Mouse (Mus musculus) lung, postnatal 0 days (tissue): ENCODE results near the gene Pcnx2. TPM values are rescaled to one million over a fixed set of nuclear protein-coding genes. Genes with fewer than 3 reads are reported as not detected.

ENCODE experiments used
- ATAC-seq: fragments of 200-750 bp; cut with Nextera tagmentation; 2 replicates; pipeline ENCODE4 v1.8.0; 2017; ENCODE audit warnings: moderate library complexity
- DNase-seq: peaks from one replicate; pipeline ENCODE4 v3.0.0-alpha.2; 2016; ENCODE audit warnings: low spot score
- H3K27ac ChIP-seq: fragments of 300-500 bp; sonication (generic); 2 replicates; pipeline ENCODE4 v1.5.1; 2014; ENCODE audit warnings: antibody characterized with exemption, mild to moderate bottlenecking, low read length, mixed read lengths
- H3K27me3 ChIP-seq: fragments of 300-500 bp; sonication (generic); replicated peaks from 2 replicates; pipeline ENCODE4 v1.6.1; 2014; ENCODE audit warnings: low read length, mixed read lengths; ENCODE audit not compliant: insufficient read depth
- H3K36me3 ChIP-seq: fragments of 300-500 bp; sonication (generic); 2 replicates; pipeline ENCODE4 v1.6.1; 2014; ENCODE audit warnings: low read length, mixed read lengths; ENCODE audit not compliant: insufficient read depth
- H3K4me1 ChIP-seq: fragments of 300-500 bp; sonication (generic); 2 replicates; pipeline ENCODE4 v1.6.1; 2014; ENCODE audit warnings: antibody characterized with exemption, low read depth, low read length, mixed read lengths; ENCODE audit not compliant: insufficient read depth
- H3K4me2 ChIP-seq: fragments of 300-500 bp; sonication (generic); replicated peaks from 2 replicates; pipeline ENCODE4 v1.6.1; 2014; ENCODE audit warnings: low read depth, mild to moderate bottlenecking, low read length, moderate library complexity, mixed read lengths
- H3K4me3 ChIP-seq: fragments of 300-500 bp; sonication (generic); 2 replicates; pipeline ENCODE4 v1.5.1; 2014; ENCODE audit warnings: low read depth, low read length
- H3K9ac ChIP-seq: fragments of 300-500 bp; sonication (generic); replicated peaks from 2 replicates; pipeline ENCODE4 v1.6.1; 2014; ENCODE audit warnings: low read depth, mild to moderate bottlenecking
- H3K9me3 ChIP-seq: fragments of 300-500 bp; sonication (generic); 2 replicates; pipeline ENCODE4 v1.6.1; 2016; ENCODE audit warnings: low read length, mixed read lengths
- CTCF ChIP-seq: IDR thresholded peaks from 2 replicates; pipeline ENCODE4 v1.5.1; 2016; ENCODE audit warnings: antibody characterized with exemption, mild to moderate bottlenecking
- EP300 ChIP-seq: IDR thresholded peaks from 2 replicates; pipeline ENCODE4 v1.6.1; 2016; ENCODE audit warnings: antibody characterized with exemption, mild to moderate bottlenecking, control low read depth
- WGBS: fragments of 180-500 bp; shearing (Covaris S2); extraction: QIAGEN DNeasy Blood & Tissue Kit; methylation state at CpG from one replicate; pipeline ENCODE4 v1.1.7; 2014; 5-methylcytosine and 5-hydroxymethylcytosine counted together
- polyA plus RNA-seq: library from polyadenylated mRNA; unstranded; fragments of >200 nt; fragmentation: Nextera tagmentation; extraction: Ambion mirVana; gene quantifications from 2 replicates; pipeline ENCODE4 v1.2.1, GENCODE M21; 2015

The Pcnx2 gene
- polyA plus RNA-seq, 1 experiment from 2014 or later: 0.18 TPM

GRCm38 (mm10) chr8:125792816-125793455 lies 105.2 kb downstream of the Pcnx2 start:
- Histone ChIP-seq H3K9ac (no peak overlapping the region), H3K4me2 (no peak overlapping the region), H3K4me1 (no peaks in the 10 kb centered on the region), H3K36me3 (no peaks in the 10 kb centered on the region), H3K27ac (no peak overlapping the region), H3K27me3 (no peaks in the 10 kb centered on the region), H3K9me3 (no peaks in the 10 kb centered on the region), H3K4me3 (no peak overlapping the region)
- TF ChIP-seq CTCF: no peak
- TF ChIP-seq EP300: no peak
- ATAC-seq (no peak), DNase-seq (no peak)
- WGBS: 44% methylated on average over 9 of the region's 9 CpGs

- Histone ChIP-seq H3K27me3 (no peaks in the 10 kb centered on the region), H3K9me3 (no peaks in the 10 kb centered on the region), H3K27ac (no peak overlapping the region), H3K4me2 (no peak overlapping the region), H3K9ac (no peak overlapping the region), H3K4me1 (no peaks in the 10 kb centered on the region), H3K36me3 (no peaks in the 10 kb centered on the region), H3K4me3 (no peak overlapping the region)
- TF ChIP-seq CTCF (no peak), EP300 (no peak)
- 46% methylated on average over 7 of the region's 7 CpGs for WGBS
- ATAC-seq (no peak), DNase-seq (no peak)
These were observed 111.2 kb downstream of the Pcnx2 start for GRCm38 (mm10) chr8:125786886-125787285.

- WGBS: 65% methylated on average over 3 of the region's 3 CpGs
- ATAC-seq: no peak
- DNase-seq: no peak
These were observed 116.0 kb downstream of the Pcnx2 start for GRCm38 (mm10) chr8:125782161-125782560.

GRCm38 (mm10) chr8:125779656-125780055 lies 118.5 kb downstream of the Pcnx2 start:
- Histone ChIP-seq H3K36me3 (no peaks in the 10 kb centered on the region), H3K9me3 (no peaks in the 10 kb centered on the region), H3K27ac (no peak overlapping the region), H3K4me1 (no peaks in the 10 kb centered on the region; the same call in 1 of the 2 replicates), H3K4me2 (no peak overlapping the region), H3K4me3 (no peak overlapping the region), H3K27me3 (no peaks in the 10 kb centered on the region), H3K9ac (no peak overlapping the region)
- ATAC-seq: no peak
- TF ChIP-seq EP300 (no peak), CTCF (no peak)
- DNase-seq: no peak
- WGBS: 58% methylated on average over 8 of the region's 8 CpGs

More at GRCm38 (mm10) chr8:125782161-125782560, 116.0 kb downstream of the Pcnx2 start:
- no peaks in the 10 kb centered on the region for H3K27me3 ChIP-seq
- TF ChIP-seq EP300 (no peak), CTCF (no peak)
- no peak overlapping the region for H3K4me3 ChIP-seq
- no peak overlapping the region for H3K27ac ChIP-seq
- H3K4me1 ChIP-seq: no peaks in the 10 kb centered on the region; the same call in 1 of the 2 replicates
- no peaks in the 10 kb centered on the region for H3K9me3 ChIP-seq
- H3K36me3 ChIP-seq: no peaks in the 10 kb centered on the region
- no peak overlapping the region for H3K9ac ChIP-seq
- H3K4me2 ChIP-seq: no peak overlapping the region

- no peak for ATAC-seq
- no peak overlapping the region for H3K9ac ChIP-seq
- H3K4me1 ChIP-seq: no peaks in the 10 kb centered on the region; the same call in 1 of the 2 replicates
- TF ChIP-seq EP300: no peak
- no peak for TF ChIP-seq CTCF
- no peak overlapping the region for H3K4me2 ChIP-seq
- no peaks in the 10 kb centered on the region for H3K27me3 ChIP-seq
- no peaks in the 10 kb centered on the region for H3K36me3 ChIP-seq
- no peaks in the 10 kb centered on the region for H3K9me3 ChIP-seq
- 91% methylated on average over 5 of the region's 5 CpGs for WGBS
- H3K27ac ChIP-seq: no peak overlapping the region
- no peak overlapping the region for H3K4me3 ChIP-seq
- no peak for DNase-seq
These were observed 119.2 kb downstream of the Pcnx2 start for GRCm38 (mm10) chr8:125778919-125779318.

- DNase-seq (peak; percentile 50), ATAC-seq (peak; percentile 77)
- TF ChIP-seq CTCF (no peak), EP300 (no peak)
- WGBS: 37% methylated on average over 12 of the region's 12 CpGs
- no peaks in the 10 kb centered on the region for H3K27me3 ChIP-seq
- no peaks in the 10 kb centered on the region; the same call in 1 of the 2 replicates for H3K4me1 ChIP-seq
- peak overlapping the region; percentile 64 for H3K27ac ChIP-seq
- no peaks in the 10 kb centered on the region for H3K9me3 ChIP-seq
- no peak overlapping the region for H3K4me3 ChIP-seq
- H3K36me3 ChIP-seq: no peaks in the 10 kb centered on the region
- no peak overlapping the region for H3K9ac ChIP-seq
- H3K4me2 ChIP-seq: no peak overlapping the region
These were observed 120.5 kb downstream of the Pcnx2 start for GRCm38 (mm10) chr8:125777478-125778164.
